Mouse (Mus musculus): ENCODE measurements at regions not wholly inside any gene's neighbourhood (a gene's known extent, or its start where the extent isn't known, plus 50 kb on each side); places are given as distances from the start of the nearest gene placed in this dataset.

- Histone ChIP-seq H3K4me3 (no peak overlapping the region), H3K27me3 (no peaks in the 10 kb centered on the region), H3K4me2 (no peak overlapping the region), H3K9ac (no peak overlapping the region), H3K9me3 (no peaks in the 10 kb centered on the region), H3K36me3 (no peaks in the 10 kb centered on the region), H3K4me1 (replicated peaks) (peaks cover 4% of the 10 kb centered on the region; the same call in 1 of the 2 replicates), H3K27ac (replicated peaks) (0 out of 2 replicates have a peak overlapping the region, but pooled peaks have one; percentile 27)
- ATAC-seq (ENCODE audit: low FRiP score, low read depth): peak; percentile 44; the same call in 1 of the 2 replicates
- WGBS: 70% methylated on average over 5 of the region's 5 CpGs
Measured at GRCm38 (mm10) chr13:107902800-107903149, 141.5 kb upstream of the Smim15 start.

GRCm38 (mm10) chr13:107899600-107900229 is 144.5 kb upstream of the Smim15 start:
- Histone ChIP-seq H3K27ac (replicated peaks) (no peak overlapping the region), H3K4me3 (no peak overlapping the region), H3K27me3 (no peaks in the 10 kb centered on the region), H3K9me3 (no peaks in the 10 kb centered on the region), H3K9ac (no peak overlapping the region), H3K4me2 (no peak overlapping the region), H3K4me1 (replicated peaks) (peaks cover 4% of the 10 kb centered on the region; the same call in 1 of the 2 replicates), H3K36me3 (no peaks in the 10 kb centered on the region)
- WGBS: 49% methylated on average over 8 of the region's 8 CpGs
- ATAC-seq (ENCODE audit: low FRiP score, low read depth): peak; percentile 27; the same call in 1 of the 2 replicates

- H3K4me3 ChIP-seq: no peak overlapping the region
- H3K4me1 ChIP-seq (replicated peaks): no peaks in the 10 kb centered on the region
- H3K27ac ChIP-seq (replicated peaks): no peak overlapping the region
- no peaks in the 10 kb centered on the region for H3K9me3 ChIP-seq
- H3K4me2 ChIP-seq: no peak overlapping the region
- no peaks in the 10 kb centered on the region for H3K27me3 ChIP-seq
- no peaks in the 10 kb centered on the region for H3K36me3 ChIP-seq
- no peak overlapping the region for H3K9ac ChIP-seq
- WGBS: 69% methylated on average over 1 of the region's 1 CpGs
- ATAC-seq (ENCODE audit: low FRiP score, low read depth): no peak
Measured at GRCm38 (mm10) chr13:107897646-107898045, 146.6 kb upstream of the Smim15 start.

GRCm38 (mm10) chr13:107897184-107897583 is 147.1 kb upstream of the Smim15 start:
- WGBS: 86% methylated on average over 3 of the region's 3 CpGs
- Histone ChIP-seq H3K4me1 (replicated peaks) (peaks cover 4% of the 10 kb centered on the region), H3K27ac (replicated peaks) (no peak overlapping the region), H3K4me2 (no peak overlapping the region), H3K4me3 (no peak overlapping the region), H3K36me3 (no peaks in the 10 kb centered on the region), H3K27me3 (no peaks in the 10 kb centered on the region), H3K9ac (no peak overlapping the region), H3K9me3 (no peaks in the 10 kb centered on the region)
- no peak for ATAC-seq (ENCODE audit: low FRiP score, low read depth)

GRCm38 (mm10) chr13:107893581-107894183 is 150.6 kb upstream of the Smim15 start:
- H3K4me1 ChIP-seq (replicated peaks): peaks cover 13% of the 10 kb centered on the region
- H3K4me3 ChIP-seq: no peak overlapping the region
- WGBS: 91% methylated on average over 8 of the region's 8 CpGs
- no peak for ATAC-seq (ENCODE audit: low FRiP score, low read depth)
- no peaks in the 10 kb centered on the region for H3K9me3 ChIP-seq
- no peaks in the 10 kb centered on the region for H3K27me3 ChIP-seq
- no peak overlapping the region for H3K4me2 ChIP-seq
- H3K27ac ChIP-seq (replicated peaks): no peak overlapping the region
- H3K9ac ChIP-seq: no peak overlapping the region
- no peaks in the 10 kb centered on the region for H3K36me3 ChIP-seq

GRCm38 (mm10) chr13:107893081-107893480 is 151.2 kb upstream of the Smim15 start:
- Histone ChIP-seq H3K9ac (no peak overlapping the region), H3K27me3 (no peaks in the 10 kb centered on the region), H3K27ac (replicated peaks) (no peak overlapping the region), H3K4me3 (no peak overlapping the region), H3K36me3 (no peaks in the 10 kb centered on the region), H3K4me1 (replicated peaks) (peaks cover 13% of the 10 kb centered on the region), H3K9me3 (no peaks in the 10 kb centered on the region), H3K4me2 (no peak overlapping the region)
- 93% methylated on average over 4 of the region's 4 CpGs for WGBS
- ATAC-seq (ENCODE audit: low FRiP score, low read depth): no peak

- peak overlapping the region; percentile 96 for H3K4me3 ChIP-seq
- peak overlapping the region; percentile 69 for H3K4me2 ChIP-seq
- H3K27ac ChIP-seq (replicated peaks): peak overlapping the region; percentile 99
- H3K9ac ChIP-seq: peak overlapping the region; percentile 68; the same call in 1 of the 2 replicates
- WGBS: 7% methylated on average over 11 of the region's 11 CpGs
- no peak for ATAC-seq (ENCODE audit: low FRiP score, low read depth)
- H3K27me3 ChIP-seq: no peaks in the 10 kb centered on the region
- no peaks in the 10 kb centered on the region for H3K36me3 ChIP-seq
- no peaks in the 10 kb centered on the region for H3K9me3 ChIP-seq
- H3K4me1 ChIP-seq (replicated peaks): peaks cover 18% of the 10 kb centered on the region
Measured at GRCm38 (mm10) chr13:107891946-107892345, 152.3 kb upstream of the Smim15 start.

- Histone ChIP-seq H3K4me3 (peak overlapping the region; percentile 96), H3K9me3 (no peaks in the 10 kb centered on the region), H3K36me3 (no peaks in the 10 kb centered on the region), H3K4me1 (replicated peaks) (peaks cover 23% of the 10 kb centered on the region), H3K9ac (peak overlapping the region; percentile 68), H3K27me3 (no peaks in the 10 kb centered on the region), H3K27ac (replicated peaks) (peak overlapping the region; percentile 99), H3K4me2 (peak overlapping the region; percentile 69)
- under 1% methylated on average over 86 of the region's 95 CpGs for WGBS
- ATAC-seq (ENCODE audit: low FRiP score, low read depth): peak; percentile 2
Measured at GRCm38 (mm10) chr13:107890866-107891821, 153.1 kb upstream of the Smim15 start.

GRCm38 (mm10) chr13:107889985-107890865 is 154.0 kb upstream of the Smim15 start:
- Histone ChIP-seq H3K27ac (replicated peaks) (peak overlapping the region; percentile 99), H3K9ac (peak overlapping the region; percentile 89), H3K4me1 (replicated peaks) (peaks cover 23% of the 10 kb centered on the region), H3K4me3 (peak overlapping the region; percentile 96), H3K4me2 (peak overlapping the region; percentile 71), H3K9me3 (no peaks in the 10 kb centered on the region), H3K36me3 (no peaks in the 10 kb centered on the region), H3K27me3 (no peaks in the 10 kb centered on the region)
- ATAC-seq (ENCODE audit: low FRiP score, low read depth): peak; percentile 96
- WGBS: under 1% methylated on average over 75 of the region's 90 CpGs

GRCm38 (mm10) chr13:107889588-107889984 is 154.7 kb upstream of the Smim15 start:
- H3K4me2 ChIP-seq: peak overlapping the region; percentile 71
- no peaks in the 10 kb centered on the region for H3K27me3 ChIP-seq
- peaks cover 28% of the 10 kb centered on the region for H3K4me1 ChIP-seq (replicated peaks)
- 0% methylated on average over 13 of the region's 66 CpGs for WGBS
- no peaks in the 10 kb centered on the region for H3K36me3 ChIP-seq
- H3K9ac ChIP-seq: peak overlapping the region; percentile 89
- H3K27ac ChIP-seq (replicated peaks): peak overlapping the region; percentile 93
- ATAC-seq (ENCODE audit: low FRiP score, low read depth): no peak; the same call in 1 of the 2 replicates
- no peaks in the 10 kb centered on the region for H3K9me3 ChIP-seq
- H3K4me3 ChIP-seq: peak overlapping the region; percentile 96
